Mouse (Mus musculus) heart, postnatal 25 days (tissue): ENCODE results near the gene Mphosph6. TPM values are rescaled to one million over a fixed set of nuclear protein-coding genes. Genes with fewer than 3 reads are reported as not detected.

Experiments
- DNase-seq: peaks from one replicate; pipeline ENCODE4 v3.0.0; 2022; ENCODE audit warnings: low spot score
- intact Hi-C: fragments of 180-260 bp; cut with DNase I; formaldehyde crosslinking; loops from one replicate; pipeline ENCODE4 v1.15.1; 2025
- total RNA-seq, 2 experiments: library from RNA; stranded (reverse); gene quantifications; 2 replicates each; pipeline ENCODE4 v1.2.3; 2021

Gene Mphosph6
- total RNA-seq, 2 experiments from 2014 or later: 7.2 to 8.2 TPM

- no peak for DNase-seq
- intact Hi-C loops: loop anchor here (5.0 kb wide), 1 partner anchor 90 kb away; no protein-coding TSS in a partner anchor
These were observed 29.6 kb downstream of the Mphosph6 start for GRCm38 (mm10) chr8:117772126-117772525.

GRCm38 (mm10) chr8:117771115-117771836, 30.5 kb downstream of the Mphosph6 start:
- intact Hi-C loops: loop anchor here (5.0 kb wide), 1 partner anchor 91 kb away; no protein-coding TSS in a partner anchor

GRCm38 (mm10) chr8:117768971-117769370, 32.8 kb downstream of the Mphosph6 start:
- intact Hi-C loops: no loop called here

More at GRCm38 (mm10) chr8:117771115-117771836, 30.5 kb downstream of the Mphosph6 start:
- no peak for DNase-seq

GRCm38 (mm10) chr8:117765947-117766346, 35.8 kb downstream of the Mphosph6 start:
- DNase-seq: no peak
- intact Hi-C loops: no loop called here

More at GRCm38 (mm10) chr8:117768971-117769370, 32.8 kb downstream of the Mphosph6 start:
- no peak for DNase-seq

GRCm38 (mm10) chr8:117764625-117765024, 37.1 kb downstream of the Mphosph6 start:
- intact Hi-C loops: no loop called here
- DNase-seq: no peak

- intact Hi-C loops: no loop called here
- no peak for DNase-seq
These were observed 39.0 kb downstream of the Mphosph6 start for GRCm38 (mm10) chr8:117762776-117763175.

GRCm38 (mm10) chr8:117757900-117758299, 43.8 kb downstream of the Mphosph6 start:
- intact Hi-C loops: no loop called here
- DNase-seq: no peak

- no peak for DNase-seq
- intact Hi-C loops: no loop called here
These were observed 52.3 kb downstream of the Mphosph6 start for GRCm38 (mm10) chr8:117749436-117749835.

GRCm38 (mm10) chr8:117747886-117748730, 53.6 kb downstream of the Mphosph6 start:
- DNase-seq: no peak
- intact Hi-C loops: no loop called here

GRCm38 (mm10) chr8:117747428-117747827, 54.3 kb downstream of the Mphosph6 start:
- intact Hi-C loops: no loop called here
- DNase-seq: no peak

GRCm38 (mm10) chr8:117746651-117747050, 55.1 kb downstream of the Mphosph6 start:
- no peak for DNase-seq
- intact Hi-C loops: no loop called here

GRCm38 (mm10) chr8:117742431-117743012, 59.2 kb downstream of the Mphosph6 start:
- no peak for DNase-seq
- intact Hi-C loops: no loop called here

Other genes starting within 250 kb of the Mphosph6 start
- 1 to 10 TPM; 2.2 to 2.4 TPM for gene Sdr42e1, start 128.3 kb downstream of the Mphosph6 start, total RNA-seq
- not detected for gene Hsd17b2, start 100.0 kb downstream of the Mphosph6 start, total RNA-seq